Mouse (Mus musculus) intestine, embryonic 14.5 days (tissue): ENCODE data around the gene Xrcc5. TPM values are rescaled to one million over a fixed set of nuclear protein-coding genes. Genes with fewer than 3 reads are reported as not detected.

Experiments used
- ATAC-seq: fragments of 200-750 bp; cut with Nextera tagmentation; replicated peaks from 2 replicates; pipeline ENCODE4 v1.8.0; 2017; ENCODE audit warnings: low read depth, moderate number of reproducible peaks, moderate TSS enrichment, moderate library complexity; ENCODE audit not compliant: low FRiP score, low TSS enrichment
- DNase-seq: peaks from one replicate; pipeline ENCODE4 v3.0.0-alpha.2; 2018; ENCODE audit warnings: low spot score
- H3K27ac ChIP-seq: fragments of 300-500 bp; sonication (generic); 2 replicates; pipeline ENCODE4 v1.5.1; 2014; ENCODE audit warnings: low read depth, mild to moderate bottlenecking, control low read depth
- H3K27me3 ChIP-seq: fragments of 300-500 bp; sonication (generic); replicated peaks from 2 replicates; pipeline ENCODE4 v1.6.1; 2014; ENCODE audit warnings: low read length, control low read depth; ENCODE audit not compliant: control insufficient read depth, insufficient read depth
- H3K36me3 ChIP-seq: fragments of 300-500 bp; sonication (generic); 2 replicates; pipeline ENCODE4 v1.6.1; 2014; ENCODE audit warnings: low read length, control low read depth; ENCODE audit not compliant: control insufficient read depth, insufficient read depth
- H3K4me1 ChIP-seq: fragments of 300-500 bp; sonication (generic); replicated peaks from 2 replicates; pipeline ENCODE4 v1.6.1; 2014; ENCODE audit warnings: low read length, control low read depth, mixed read lengths; ENCODE audit not compliant: control insufficient read depth, insufficient read depth
- H3K4me2 ChIP-seq: fragments of 300-500 bp; sonication (generic); 2 replicates; pipeline ENCODE4 v1.6.1; 2014; ENCODE audit warnings: low read length
- H3K4me3 ChIP-seq: fragments of 300-500 bp; sonication (generic); 2 replicates; pipeline ENCODE4 v1.5.1; 2014; ENCODE audit warnings: low read depth, low read length, control low read depth, mixed read lengths
- H3K9ac ChIP-seq: fragments of 300-500 bp; sonication (generic); 2 replicates; pipeline ENCODE4 v1.6.1; 2014; ENCODE audit warnings: mild to moderate bottlenecking, low read length
- H3K9me3 ChIP-seq: fragments of 300-500 bp; sonication (generic); 2 replicates; pipeline ENCODE4 v1.6.1; 2016; ENCODE audit warnings: low read length, control low read depth; ENCODE audit not compliant: control insufficient read depth
- WGBS: fragments of 180-500 bp; shearing (Covaris S2); extraction: QIAGEN DNeasy Blood & Tissue Kit; methylation state at CpG from one replicate; pipeline ENCODE4 v1.1.7; 2014; 5-methylcytosine and 5-hydroxymethylcytosine counted together
- polyA plus RNA-seq: library from polyadenylated mRNA; unstranded; fragments of >200 nt; fragmentation: Nextera tagmentation; extraction: Ambion mirVana; gene quantifications from 2 replicates; pipeline ENCODE4 v1.2.1, GENCODE M21; 2014

Gene Xrcc5
- polyA plus RNA-seq, 1 experiment from 2014 or later = 41.0 TPM

- Histone ChIP-seq H3K4me1 (no peaks in the 10 kb centered on the region), H3K36me3 (peaks cover 34% of the 10 kb centered on the region), H3K9ac (no peak overlapping the region), H3K4me2 (no peak overlapping the region), H3K27me3 (no peaks in the 10 kb centered on the region), H3K9me3 (no peaks in the 10 kb centered on the region), H3K4me3 (no peak overlapping the region), H3K27ac (no peak overlapping the region)
- ATAC-seq (no peak), DNase-seq (no peak)
- WGBS = 90% methylated on average over 2 of the region's 2 CpGs
These were observed 52.2 kb downstream of the Xrcc5 start for GRCm38 (mm10) chr1:72359462-72359861.

- Histone ChIP-seq H3K4me3 (no peak overlapping the region), H3K36me3 (peaks cover 36% of the 10 kb centered on the region), H3K4me2 (no peak overlapping the region), H3K27me3 (no peaks in the 10 kb centered on the region), H3K9ac (no peak overlapping the region), H3K27ac (no peak overlapping the region), H3K9me3 (no peaks in the 10 kb centered on the region), H3K4me1 (no peaks in the 10 kb centered on the region)
- 93% methylated on average over 4 of the region's 4 CpGs for WGBS
- DNase-seq (no peak), ATAC-seq (no peak)
These were observed 53.6 kb downstream of the Xrcc5 start for GRCm38 (mm10) chr1:72360809-72361208.

- no peak overlapping the region for H3K4me3 ChIP-seq
- no peaks in the 10 kb centered on the region for H3K4me1 ChIP-seq
- no peaks in the 10 kb centered on the region for H3K9me3 ChIP-seq
- H3K9ac ChIP-seq = no peak overlapping the region
- H3K36me3 ChIP-seq = peaks cover 22% of the 10 kb centered on the region; the same call in 1 of the 2 replicates
- no peak for ATAC-seq
- H3K4me2 ChIP-seq = no peak overlapping the region
- no peak for DNase-seq
- peak overlapping the region; percentile 27; the same call in 1 of the 2 replicates for H3K27ac ChIP-seq
- H3K27me3 ChIP-seq = no peaks in the 10 kb centered on the region
- WGBS = 92% methylated on average over 8 of the region's 8 CpGs
These were observed 57.4 kb downstream of the Xrcc5 start for GRCm38 (mm10) chr1:72364661-72365060.

GRCm38 (mm10) chr1:72372512-72372911 lies 65.3 kb downstream of the Xrcc5 start:
- 39% methylated on average over 1 of the region's 1 CpGs for WGBS
- Histone ChIP-seq H3K4me1 (no peaks in the 10 kb centered on the region), H3K9me3 (no peaks in the 10 kb centered on the region)

GRCm38 (mm10) chr1:72372913-72373312 lies 65.7 kb downstream of the Xrcc5 start:
- Histone ChIP-seq H3K4me3 (no peak overlapping the region), H3K36me3 (peaks cover 3% of the 10 kb centered on the region; the same call in 1 of the 2 replicates), H3K4me1 (no peaks in the 10 kb centered on the region), H3K9me3 (no peaks in the 10 kb centered on the region), H3K9ac (no peak overlapping the region), H3K27ac (no peak overlapping the region), H3K4me2 (no peak overlapping the region), H3K27me3 (no peaks in the 10 kb centered on the region)
- WGBS = 64% methylated on average over 3 of the region's 3 CpGs
- DNase-seq (no peak), ATAC-seq (no peak)

More at GRCm38 (mm10) chr1:72372512-72372911, 65.3 kb downstream of the Xrcc5 start:
- H3K4me2 ChIP-seq = no peak overlapping the region
- ATAC-seq (no peak), DNase-seq (no peak)
- H3K36me3 ChIP-seq = peaks cover 3% of the 10 kb centered on the region; the same call in 1 of the 2 replicates
- H3K4me3 ChIP-seq = no peak overlapping the region
- no peak overlapping the region for H3K27ac ChIP-seq
- no peaks in the 10 kb centered on the region for H3K27me3 ChIP-seq
- no peak overlapping the region for H3K9ac ChIP-seq

GRCm38 (mm10) chr1:72373648-72374047 lies 66.4 kb downstream of the Xrcc5 start:
- H3K9me3 ChIP-seq = no peaks in the 10 kb centered on the region
- ATAC-seq = no peak
- 81% methylated on average over 6 of the region's 6 CpGs for WGBS
- H3K4me1 ChIP-seq = no peaks in the 10 kb centered on the region
- no peaks in the 10 kb centered on the region for H3K27me3 ChIP-seq
- H3K27ac ChIP-seq = no peak overlapping the region
- H3K4me2 ChIP-seq = no peak overlapping the region
- H3K9ac ChIP-seq = no peak overlapping the region
- DNase-seq = no peak
- H3K36me3 ChIP-seq = peaks cover 5% of the 10 kb centered on the region; the same call in 1 of the 2 replicates
- H3K4me3 ChIP-seq = no peak overlapping the region

- Histone ChIP-seq H3K9ac (no peak overlapping the region), H3K36me3 (peaks cover 7% of the 10 kb centered on the region; the same call in 1 of the 2 replicates), H3K27ac (no peak overlapping the region), H3K4me2 (no peak overlapping the region), H3K27me3 (no peaks in the 10 kb centered on the region), H3K4me1 (no peaks in the 10 kb centered on the region), H3K4me3 (no peak overlapping the region), H3K9me3 (no peaks in the 10 kb centered on the region)
- DNase-seq (no peak), ATAC-seq (no peak)
- 85% methylated on average over 4 of the region's 4 CpGs for WGBS
These were observed 66.8 kb downstream of the Xrcc5 start for GRCm38 (mm10) chr1:72374049-72374448.

- no peaks in the 10 kb centered on the region for H3K4me1 ChIP-seq
- H3K27me3 ChIP-seq = no peaks in the 10 kb centered on the region
- H3K36me3 ChIP-seq = peaks cover 12% of the 10 kb centered on the region; the same call in 1 of the 2 replicates
- no peak overlapping the region for H3K4me2 ChIP-seq
- no peak overlapping the region for H3K27ac ChIP-seq
- H3K4me3 ChIP-seq = no peak overlapping the region
- ATAC-seq (no peak), DNase-seq (no peak)
- H3K9ac ChIP-seq = no peak overlapping the region
- 84% methylated on average over 4 of the region's 4 CpGs for WGBS
- H3K9me3 ChIP-seq = no peaks in the 10 kb centered on the region
These were observed 70.9 kb downstream of the Xrcc5 start for GRCm38 (mm10) chr1:72378151-72378550.

- Histone ChIP-seq H3K4me2 (no peak overlapping the region), H3K36me3 (peaks cover 19% of the 10 kb centered on the region), H3K27me3 (no peaks in the 10 kb centered on the region), H3K4me1 (no peaks in the 10 kb centered on the region), H3K4me3 (no peak overlapping the region), H3K27ac (no peak overlapping the region), H3K9me3 (no peaks in the 10 kb centered on the region), H3K9ac (no peak overlapping the region)
- no peak for DNase-seq
- no peak for ATAC-seq
- WGBS = 96% methylated on average over 11 of the region's 11 CpGs
These were observed 72.6 kb downstream of the Xrcc5 start for GRCm38 (mm10) chr1:72379752-72380353.
